Comparison of ENCODE assay signal across 1 mouse cellular context in genomic region chr5:137315084-137315903, GRCm38 (mm10).
TF ChIP-seq lines count a peak whose summit lies in the region.

No protein-coding gene starts in this region.

TF ChIP-seq in CH12.LX, 34 proteins besides CTCF, POLR2A, EP300 and RAD21:
- TF ChIP-seq SMC3 (IDR thresholded peaks at IDR 0.05; ENCODE audit: low read depth, low read length) (peak; percentile 37), JUND (conservative IDR thresholded peaks at IDR 0.05; ENCODE audit: low read depth, low read length) (no peak), NRF1 (IDR thresholded peaks at IDR 0.05; ENCODE audit: low read depth, low read length) (no peak), USF2 (conservative IDR thresholded peaks at IDR 0.05; ENCODE audit: low read depth, low read length) (no peak)
